Mouse (Mus musculus): Measurements from ENCODE around the gene Tmem206. TPM values are rescaled to one million over a fixed set of nuclear protein-coding genes. Genes with fewer than 3 reads are reported as not detected.

Gene Tmem206
- polyA plus RNA-seq, 1 experiment from 2014 or later = 6.8 TPM

DNA sequence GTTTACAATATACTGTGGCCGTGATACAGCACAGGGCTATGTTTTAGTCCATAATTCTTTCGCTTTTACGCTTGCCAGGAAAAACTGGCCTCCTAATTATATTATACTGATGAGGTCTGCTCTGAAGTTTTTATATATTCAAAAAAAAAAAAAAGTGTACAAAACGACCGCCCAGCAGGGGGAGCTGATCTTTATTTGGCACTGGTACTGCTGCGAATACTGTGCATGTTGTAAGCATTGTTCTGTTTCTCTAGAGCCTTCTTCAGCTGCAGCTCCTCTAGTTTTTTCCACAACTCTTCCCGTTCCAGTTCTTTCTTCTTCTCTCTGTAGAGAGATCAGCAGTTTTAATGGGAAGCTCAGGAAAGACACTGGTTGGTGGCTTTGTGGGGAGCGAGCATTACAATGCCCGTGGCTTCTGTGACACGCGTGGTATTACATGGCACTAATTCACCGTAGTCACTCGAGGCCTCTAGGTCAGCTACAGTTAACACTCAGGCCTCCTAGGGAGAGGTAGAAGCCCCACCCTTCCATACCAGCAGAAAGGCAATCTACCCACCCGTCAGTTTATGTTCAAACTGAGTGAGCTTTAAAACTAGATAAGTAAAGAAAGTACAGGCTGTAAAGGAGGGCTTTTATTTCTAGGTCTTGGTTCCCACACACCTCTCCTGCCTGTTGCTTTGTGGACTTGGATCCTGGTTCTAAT, 27.2 kb downstream of the Tmem206 start:
- H3K27ac ChIP-seq = no peak overlapping the region; the same call in 1 of the 2 replicates
- peaks cover 86% of the 10 kb centered on the region for H3K36me3 ChIP-seq
- no peak overlapping the region for H3K9ac ChIP-seq
- DNase-seq (no peak), ATAC-seq (ENCODE audit: low read depth) (no peak)
- no peak overlapping the region for H3K4me2 ChIP-seq
- no peaks in the 10 kb centered on the region for H3K27me3 ChIP-seq
- 64% methylated on average over 14 of the region's 14 CpGs for WGBS (ENCODE audit: insufficient replicate concordance)
- no peak overlapping the region for H3K4me3 ChIP-seq (replicated peaks)
- peaks cover 14% of the 10 kb centered on the region; the same call in 1 of the 2 replicates for H3K4me1 ChIP-seq (replicated peaks)
- no peaks in the 10 kb centered on the region for H3K9me3 ChIP-seq (replicated peaks)

DNA sequence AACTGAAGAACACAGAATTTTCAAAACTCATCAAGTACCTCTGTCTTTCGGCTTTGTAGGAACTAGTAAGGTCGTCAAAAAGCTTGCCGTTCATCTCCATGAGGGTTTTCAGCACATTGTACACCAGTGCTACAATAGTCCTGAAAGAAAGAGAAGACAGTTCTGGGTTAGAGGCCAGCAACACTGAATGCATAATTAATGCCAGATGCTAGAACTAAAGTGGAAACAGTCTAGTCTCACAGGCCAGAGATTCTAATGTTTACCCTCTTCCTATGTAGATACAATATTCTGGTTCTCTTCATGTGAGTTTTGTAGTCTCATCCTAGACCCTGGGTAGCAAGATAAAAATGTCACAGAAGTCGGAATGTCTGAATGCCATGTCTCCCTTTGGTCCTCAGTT, 28.1 kb downstream of the Tmem206 start:
- DNase-seq (no peak), ATAC-seq (ENCODE audit: low read depth) (no peak)
- peaks cover 88% of the 10 kb centered on the region for H3K36me3 ChIP-seq
- H3K9me3 ChIP-seq (replicated peaks) = no peaks in the 10 kb centered on the region
- H3K4me3 ChIP-seq (replicated peaks) = no peak overlapping the region
- H3K4me1 ChIP-seq (replicated peaks) = peaks cover 10% of the 10 kb centered on the region; the same call in 1 of the 2 replicates
- H3K27ac ChIP-seq = no peak overlapping the region
- H3K4me2 ChIP-seq = no peak overlapping the region
- H3K27me3 ChIP-seq = no peaks in the 10 kb centered on the region
- no peak overlapping the region for H3K9ac ChIP-seq
- 89% methylated on average over 4 of the region's 4 CpGs for whole genome bisulfite sequencing (ENCODE audit: insufficient replicate concordance)

DNA sequence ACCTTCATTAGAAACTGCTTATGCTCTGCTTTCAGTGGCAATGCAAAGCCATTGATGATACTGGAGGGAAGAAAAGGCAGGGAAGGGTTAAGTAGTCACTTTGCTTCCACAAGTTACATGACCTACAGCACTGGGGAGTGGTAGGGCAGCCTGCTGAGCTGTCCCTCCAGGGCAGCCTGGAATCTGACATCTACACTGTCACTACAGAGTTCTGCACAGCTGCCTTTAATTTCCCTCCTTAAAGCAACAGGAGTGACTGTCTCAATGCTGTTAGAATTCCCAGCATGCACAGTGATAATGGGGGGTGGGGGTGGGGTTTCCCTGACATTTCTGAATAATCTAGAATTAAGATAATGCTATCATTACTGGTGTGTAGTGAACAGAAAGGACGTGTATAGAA, 31.2 kb downstream of the Tmem206 start:
- no peaks in the 10 kb centered on the region for H3K27me3 ChIP-seq
- WGBS (ENCODE audit: insufficient replicate concordance) = 53% methylated on average over 1 of the region's 1 CpGs
- no peak overlapping the region for H3K4me3 ChIP-seq (replicated peaks)
- H3K27ac ChIP-seq = no peak overlapping the region
- H3K9ac ChIP-seq = no peak overlapping the region
- DNase-seq = no peak
- H3K9me3 ChIP-seq (replicated peaks) = no peaks in the 10 kb centered on the region
- H3K36me3 ChIP-seq = peaks cover 84% of the 10 kb centered on the region
- no peak overlapping the region for H3K4me2 ChIP-seq
- no peaks in the 10 kb centered on the region for H3K4me1 ChIP-seq (replicated peaks)
- no peak for ATAC-seq (ENCODE audit: low read depth)

DNA sequence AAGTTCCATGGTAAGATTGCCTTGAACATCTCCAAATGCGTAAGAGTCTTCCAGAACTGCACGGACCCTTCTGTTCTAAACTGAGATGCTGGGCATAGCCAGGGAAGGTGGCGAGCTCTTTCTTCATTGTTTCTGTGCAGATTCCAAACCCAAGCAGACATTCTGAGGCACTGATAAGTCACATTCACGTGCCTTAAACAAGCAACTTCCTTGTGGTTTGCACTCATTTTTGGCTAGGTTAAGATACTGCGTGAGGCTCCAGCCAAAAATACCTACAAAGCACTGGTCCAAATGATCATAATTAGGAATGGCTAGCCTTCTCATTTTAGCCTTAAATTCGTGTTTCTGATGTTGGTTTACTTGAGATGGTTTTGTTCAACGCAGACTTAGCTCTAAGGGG, 33.8 kb downstream of the Tmem206 start:
- H3K4me3 ChIP-seq (replicated peaks) = no peak overlapping the region
- H3K27me3 ChIP-seq = no peaks in the 10 kb centered on the region
- H3K9ac ChIP-seq = no peak overlapping the region
- H3K9me3 ChIP-seq (replicated peaks) = no peaks in the 10 kb centered on the region
- 66% methylated on average over 7 of the region's 7 CpGs for WGBS (ENCODE audit: insufficient replicate concordance)
- no peak overlapping the region for H3K4me2 ChIP-seq
- no peak for ATAC-seq (ENCODE audit: low read depth)
- H3K27ac ChIP-seq = no peak overlapping the region
- peaks cover 74% of the 10 kb centered on the region for H3K36me3 ChIP-seq
- no peaks in the 10 kb centered on the region for H3K4me1 ChIP-seq (replicated peaks)
- no peak for DNase-seq

DNA sequence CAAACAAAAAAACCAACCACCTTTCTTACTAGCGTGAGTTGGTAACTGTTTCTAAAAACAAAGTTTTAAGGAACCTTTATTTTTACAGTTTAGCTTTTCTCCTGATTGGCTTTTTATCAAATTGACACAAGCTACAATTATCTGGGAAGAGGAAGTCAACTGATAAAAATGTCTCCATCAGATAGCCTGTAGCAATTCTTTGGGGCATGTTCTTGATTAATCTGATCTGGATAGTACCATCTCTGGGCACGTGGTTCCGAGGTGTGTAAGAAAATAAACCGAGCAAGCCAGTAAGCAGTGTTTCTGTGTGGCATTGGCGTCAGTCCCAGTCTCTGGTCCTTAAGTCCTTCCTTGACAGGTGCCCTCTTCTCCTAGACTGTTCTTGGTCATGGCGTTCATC, 36.7 kb downstream of the Tmem206 start:
- H3K9me3 ChIP-seq (replicated peaks) = no peaks in the 10 kb centered on the region
- H3K4me3 ChIP-seq (replicated peaks) = no peak overlapping the region
- no peak overlapping the region for H3K4me2 ChIP-seq
- DNase-seq = no peak
- no peak for ATAC-seq (ENCODE audit: low read depth)
- H3K36me3 ChIP-seq = peaks cover 71% of the 10 kb centered on the region
- no peak overlapping the region for H3K27ac ChIP-seq
- no peaks in the 10 kb centered on the region for H3K27me3 ChIP-seq
- H3K4me1 ChIP-seq (replicated peaks) = no peaks in the 10 kb centered on the region
- no peak overlapping the region for H3K9ac ChIP-seq
- WGBS (ENCODE audit: insufficient replicate concordance) = 70% methylated on average over 6 of the region's 6 CpGs

- peaks cover 62% of the 10 kb centered on the region for H3K36me3 ChIP-seq
- H3K4me1 ChIP-seq (replicated peaks) = no peaks in the 10 kb centered on the region
- H3K4me3 ChIP-seq (replicated peaks) = no peak overlapping the region
- no peaks in the 10 kb centered on the region for H3K27me3 ChIP-seq
- 69% methylated on average over 4 of the region's 4 CpGs for WGBS (ENCODE audit: insufficient replicate concordance)
- H3K9me3 ChIP-seq (replicated peaks) = no peaks in the 10 kb centered on the region
- ATAC-seq (ENCODE audit: low read depth) (peak; percentile 51), DNase-seq (peak; percentile 35)
- H3K27ac ChIP-seq = no peak overlapping the region
- no peak overlapping the region for H3K9ac ChIP-seq
- H3K4me2 ChIP-seq = no peak overlapping the region
These were observed 38.8 kb downstream of the Tmem206 start for GRCm38 (mm10) chr1:191364477-191364876.

- Histone ChIP-seq H3K4me3 (replicated peaks) (no peak overlapping the region), H3K27me3 (no peaks in the 10 kb centered on the region), H3K9ac (no peak overlapping the region), H3K36me3 (peaks cover 57% of the 10 kb centered on the region), H3K27ac (no peak overlapping the region), H3K4me1 (replicated peaks) (no peaks in the 10 kb centered on the region), H3K9me3 (replicated peaks) (no peaks in the 10 kb centered on the region), H3K4me2 (no peak overlapping the region)
- WGBS (ENCODE audit: insufficient replicate concordance) = 84% methylated on average over 4 of the region's 4 CpGs
- DNase-seq (no peak), ATAC-seq (ENCODE audit: low read depth) (no peak)
These were observed 42.5 kb downstream of the Tmem206 start for GRCm38 (mm10) chr1:191368193-191368592.

DNA sequence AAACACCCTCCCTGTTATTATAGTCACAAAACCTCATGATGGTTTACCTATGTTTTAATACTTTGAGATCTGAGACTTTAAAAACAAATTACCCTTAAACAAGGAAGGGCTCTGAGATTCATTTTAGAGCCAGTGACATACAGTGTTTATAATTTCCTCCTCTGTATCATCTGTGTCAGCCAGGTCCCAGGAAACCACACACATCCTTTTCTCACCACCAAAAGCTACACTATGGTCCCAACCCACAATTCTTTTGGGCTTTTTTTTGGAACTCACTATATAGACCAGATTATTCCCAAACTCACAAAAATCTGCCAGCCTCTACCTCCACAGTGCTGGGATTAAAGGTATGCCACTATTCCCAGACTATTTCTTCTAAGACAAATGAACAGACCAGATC, 43.4 kb downstream of the Tmem206 start:
- ATAC-seq (ENCODE audit: low read depth) = no peak
- no peak overlapping the region for H3K27ac ChIP-seq
- DNase-seq = no peak
- H3K36me3 ChIP-seq = peaks cover 53% of the 10 kb centered on the region
- no peaks in the 10 kb centered on the region for H3K9me3 ChIP-seq (replicated peaks)
- peaks cover 6% of the 10 kb centered on the region for H3K4me1 ChIP-seq (replicated peaks)
- no peaks in the 10 kb centered on the region for H3K27me3 ChIP-seq
- no peak overlapping the region for H3K4me3 ChIP-seq (replicated peaks)
- H3K9ac ChIP-seq = no peak overlapping the region
- H3K4me2 ChIP-seq = no peak overlapping the region

DNA sequence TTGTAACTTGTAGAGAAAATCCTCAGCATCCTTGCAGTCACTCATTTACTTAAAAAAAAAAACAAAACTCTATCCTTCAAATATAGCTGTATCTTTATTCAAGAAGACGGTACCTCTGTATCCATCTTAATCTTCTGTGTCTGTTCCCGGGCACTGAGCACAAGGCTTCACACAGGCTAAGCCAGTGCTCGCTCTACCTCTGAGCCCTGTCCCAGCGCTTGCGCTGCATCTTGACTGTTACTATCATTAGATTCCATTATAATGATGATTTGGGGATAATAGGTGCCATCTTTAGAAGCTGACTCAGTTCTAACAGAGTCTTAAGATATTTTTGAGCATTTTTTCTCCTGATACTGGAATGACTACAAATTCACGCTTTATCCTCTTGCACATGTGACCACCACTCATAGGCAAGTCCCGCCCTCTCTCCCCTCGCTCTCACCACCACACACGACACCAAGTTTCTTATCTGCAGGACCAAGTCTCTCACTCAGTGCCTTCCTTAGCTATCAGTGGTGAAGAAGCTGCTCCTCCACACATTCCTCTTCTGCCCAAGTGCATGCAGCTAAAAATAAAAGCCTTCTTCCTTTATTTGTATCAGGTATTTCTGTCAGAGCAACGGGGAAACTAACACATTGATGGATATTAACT, 49.4 kb downstream of the Tmem206 start:
- WGBS (ENCODE audit: insufficient replicate concordance) = 32% methylated on average over 10 of the region's 10 CpGs
- Histone ChIP-seq H3K9ac (peak overlapping the region; percentile 46; the same call in 1 of the 2 replicates), H3K27me3 (no peaks in the 10 kb centered on the region), H3K4me1 (replicated peaks) (peaks cover 49% of the 10 kb centered on the region), H3K4me3 (replicated peaks) (peak overlapping the region; percentile 24; the same call in 1 of the 2 replicates), H3K36me3 (peaks cover 15% of the 10 kb centered on the region), H3K4me2 (peak overlapping the region; percentile 57), H3K27ac (peak overlapping the region; percentile 84), H3K9me3 (replicated peaks) (no peaks in the 10 kb centered on the region)
- peak; percentile 64 for DNase-seq
- ATAC-seq (ENCODE audit: low read depth) = peak; percentile 97

GRCm38 (mm10) chr1:191375644-191375998, 49.9 kb downstream of the Tmem206 start:
- H3K4me3 ChIP-seq (replicated peaks) = peak overlapping the region; percentile 19; the same call in 1 of the 2 replicates
- H3K27me3 ChIP-seq = no peaks in the 10 kb centered on the region
- DNase-seq (no peak), ATAC-seq (ENCODE audit: low read depth) (peak; percentile 37)
- WGBS (ENCODE audit: insufficient replicate concordance) = 12% methylated on average over 5 of the region's 5 CpGs
- H3K4me1 ChIP-seq (replicated peaks) = peaks cover 49% of the 10 kb centered on the region
- peak overlapping the region; percentile 84 for H3K27ac ChIP-seq
- peak overlapping the region; percentile 57 for H3K4me2 ChIP-seq
- H3K9ac ChIP-seq = peak overlapping the region; percentile 46
- no peaks in the 10 kb centered on the region for H3K9me3 ChIP-seq (replicated peaks)
- peaks cover 13% of the 10 kb centered on the region for H3K36me3 ChIP-seq

DNA sequence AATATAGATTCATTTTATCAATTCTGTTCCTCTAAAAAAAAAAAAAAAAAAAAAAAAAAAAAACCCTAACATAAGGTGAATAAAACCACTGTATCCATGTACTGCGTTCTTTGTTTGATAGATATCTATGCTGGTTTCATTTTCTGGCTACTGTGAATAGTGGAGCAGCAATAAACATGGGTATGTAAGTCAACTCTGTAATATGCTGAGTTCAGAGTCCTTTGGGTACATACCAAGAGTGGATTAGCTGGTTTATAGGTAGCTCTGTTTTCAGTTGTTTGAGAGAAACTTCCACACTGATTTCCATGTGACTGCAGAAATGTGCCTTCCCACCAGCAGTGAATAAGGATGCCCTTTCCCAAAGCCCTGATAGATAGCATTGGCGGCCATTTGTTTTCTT, 52.4 kb downstream of the Tmem206 start:
- ATAC-seq (ENCODE audit: low read depth) (no peak), DNase-seq (no peak)
- H3K36me3 ChIP-seq = no peaks in the 10 kb centered on the region
- 84% methylated on average over 2 of the region's 2 CpGs for WGBS (ENCODE audit: insufficient replicate concordance)
- no peaks in the 10 kb centered on the region for H3K27me3 ChIP-seq
- no peak overlapping the region for H3K27ac ChIP-seq
- H3K9me3 ChIP-seq (replicated peaks) = no peaks in the 10 kb centered on the region
- H3K4me3 ChIP-seq (replicated peaks) = no peak overlapping the region
- H3K4me1 ChIP-seq (replicated peaks) = peaks cover 60% of the 10 kb centered on the region
- no peak overlapping the region for H3K4me2 ChIP-seq
- H3K9ac ChIP-seq = no peak overlapping the region

DNA sequence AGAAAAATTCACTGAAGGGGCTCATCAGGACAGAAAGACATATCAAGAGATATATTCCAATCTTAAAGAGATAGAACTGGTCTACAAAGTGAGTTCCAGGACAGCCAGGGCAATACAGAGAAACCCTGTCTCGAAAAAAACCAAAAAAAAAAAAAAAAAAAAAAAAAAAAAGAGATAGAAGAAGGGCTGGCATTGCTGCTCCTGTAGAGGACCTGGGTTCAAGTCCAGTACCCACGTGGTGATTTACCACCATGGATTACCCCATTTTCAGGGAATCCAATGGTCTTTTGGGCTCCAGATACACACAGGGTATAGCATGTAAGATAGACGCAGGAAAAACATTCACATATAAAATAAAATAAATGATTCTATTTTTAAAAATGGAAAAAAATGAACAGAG, 55.1 kb downstream of the Tmem206 start:
- Histone ChIP-seq H3K27ac (no peak overlapping the region), H3K9ac (no peak overlapping the region), H3K4me3 (replicated peaks) (no peak overlapping the region), H3K27me3 (no peaks in the 10 kb centered on the region), H3K4me1 (replicated peaks) (peaks cover 44% of the 10 kb centered on the region), H3K36me3 (peaks cover 5% of the 10 kb centered on the region; the same call in 1 of the 2 replicates), H3K9me3 (replicated peaks) (no peaks in the 10 kb centered on the region), H3K4me2 (no peak overlapping the region)
- ATAC-seq (ENCODE audit: low read depth) = no peak
- DNase-seq = no peak
- 71% methylated on average over 3 of the region's 3 CpGs for WGBS (ENCODE audit: insufficient replicate concordance)
